Mouse (Mus musculus): Measurements from ENCODE around the gene Vps51.

The Vps51 gene

DNA sequence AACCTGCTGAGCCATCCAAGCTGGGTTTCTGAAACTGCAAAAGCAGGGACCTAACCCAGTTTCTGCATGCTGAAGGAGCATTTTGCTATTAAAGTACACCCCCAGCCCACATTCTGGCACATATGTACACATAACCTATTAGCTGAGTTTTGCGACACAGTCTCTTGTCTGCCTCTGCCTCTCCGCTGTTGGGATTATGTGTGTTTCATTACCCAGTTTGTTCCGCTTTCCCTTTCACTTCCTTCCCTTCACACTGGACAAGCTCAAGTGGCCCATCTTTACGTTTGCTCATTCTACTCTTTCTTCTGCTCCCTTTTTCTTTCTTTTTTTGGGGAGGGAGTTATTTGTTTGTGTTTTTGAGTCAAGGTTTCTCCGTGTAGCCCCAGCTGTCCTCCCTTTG lies 3.1 kb downstream of the Vps51 start:
- no peak for DNase-seq

DNA sequence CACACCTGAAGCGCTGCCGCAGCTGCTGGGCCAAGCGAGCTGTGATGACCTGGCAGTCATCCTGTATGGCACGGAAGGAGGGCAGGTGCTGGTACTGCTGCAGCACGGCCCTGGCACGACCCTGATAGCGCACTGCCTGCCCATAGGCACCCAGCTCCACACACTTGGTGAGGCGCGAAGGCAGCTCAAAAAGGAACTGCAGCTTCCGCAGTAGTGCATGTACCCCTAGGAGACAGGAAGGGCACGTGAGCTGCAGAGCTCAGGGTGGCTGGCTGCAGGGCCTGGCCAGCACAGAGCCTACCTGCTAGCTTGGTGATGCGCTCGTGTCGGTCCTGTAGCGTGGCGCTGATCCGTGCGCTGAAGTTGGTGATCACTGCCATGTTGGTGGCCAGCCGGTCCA lies 5.8 kb downstream of the Vps51 start:
- no peak for DNase-seq

DNA sequence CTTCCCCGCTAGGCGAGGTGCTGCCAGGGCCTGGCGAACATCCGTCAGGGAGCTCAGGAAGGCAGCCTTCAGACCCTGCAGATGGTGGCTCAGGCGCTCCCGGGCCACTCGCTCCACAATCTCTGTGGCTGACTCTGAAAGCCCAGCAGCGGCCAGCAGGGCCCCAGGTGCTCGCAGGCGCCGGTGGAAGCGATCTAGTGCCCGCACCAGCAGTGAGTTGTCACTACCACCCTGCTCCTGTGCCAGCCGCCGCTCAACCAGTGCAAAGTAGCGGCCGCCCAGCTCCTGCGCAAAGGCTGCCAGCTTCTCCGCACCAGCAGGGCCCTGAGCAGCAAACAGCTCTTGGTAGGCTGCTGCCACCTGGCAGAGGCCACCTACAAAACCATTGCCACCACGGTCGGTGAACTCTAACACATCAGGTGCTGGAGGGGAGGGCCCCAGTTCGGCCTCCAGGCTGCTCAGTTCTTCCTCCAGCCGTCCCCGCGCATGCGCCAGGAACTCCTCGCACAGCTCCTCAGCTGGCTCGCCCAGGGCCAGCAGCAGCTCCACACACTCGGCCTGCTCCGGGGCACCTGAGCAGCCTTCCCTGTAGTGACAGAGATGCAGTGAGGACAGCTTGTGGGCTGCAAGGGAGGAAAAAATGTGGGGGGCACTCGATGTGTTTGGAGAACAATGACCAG lies 6.3 kb downstream of the Vps51 start:
- DNase-seq = no peak

DNA sequence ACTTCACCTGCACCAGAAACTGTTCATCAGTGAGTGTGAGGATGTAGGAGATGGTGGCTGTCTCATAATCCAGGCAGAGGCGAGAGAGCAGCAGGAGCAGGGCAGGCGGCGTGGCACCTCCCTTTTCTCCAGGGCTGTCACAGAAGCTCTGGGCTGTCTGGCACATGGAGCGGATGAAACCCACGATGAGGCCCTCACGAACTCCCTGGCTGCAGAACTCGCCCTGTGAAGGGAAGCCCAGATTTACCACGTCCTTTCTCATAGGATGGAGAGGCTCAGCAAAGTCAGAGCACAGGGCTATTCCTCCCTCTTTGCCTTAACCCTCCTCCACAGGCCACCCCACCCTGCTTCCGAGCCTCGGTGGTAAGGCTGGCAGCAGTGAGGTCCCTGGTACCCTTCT lies 7.2 kb downstream of the Vps51 start:
- DNase-seq = no peak

DNA sequence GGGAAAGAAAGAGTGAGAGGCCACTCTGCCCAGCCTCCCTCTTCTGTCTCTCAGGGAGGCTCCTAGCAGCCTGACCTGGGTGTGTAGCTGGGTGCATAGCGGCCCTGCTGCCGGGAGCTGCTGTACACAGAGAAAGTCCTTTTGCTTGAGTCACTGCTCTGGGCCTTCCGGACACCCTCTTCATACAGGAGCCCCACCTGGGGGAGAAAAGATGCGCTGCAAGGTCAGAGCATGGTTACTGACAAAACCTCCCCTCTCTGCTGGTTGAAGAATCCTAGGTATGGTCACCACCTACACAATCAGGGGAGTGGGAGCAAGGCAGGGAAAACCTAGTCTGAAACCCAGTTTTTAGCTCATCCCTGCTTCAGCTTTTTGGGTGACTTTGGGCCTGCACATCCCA lies 8.1 kb downstream of the Vps51 start:
- DNase-seq = no peak

DNA sequence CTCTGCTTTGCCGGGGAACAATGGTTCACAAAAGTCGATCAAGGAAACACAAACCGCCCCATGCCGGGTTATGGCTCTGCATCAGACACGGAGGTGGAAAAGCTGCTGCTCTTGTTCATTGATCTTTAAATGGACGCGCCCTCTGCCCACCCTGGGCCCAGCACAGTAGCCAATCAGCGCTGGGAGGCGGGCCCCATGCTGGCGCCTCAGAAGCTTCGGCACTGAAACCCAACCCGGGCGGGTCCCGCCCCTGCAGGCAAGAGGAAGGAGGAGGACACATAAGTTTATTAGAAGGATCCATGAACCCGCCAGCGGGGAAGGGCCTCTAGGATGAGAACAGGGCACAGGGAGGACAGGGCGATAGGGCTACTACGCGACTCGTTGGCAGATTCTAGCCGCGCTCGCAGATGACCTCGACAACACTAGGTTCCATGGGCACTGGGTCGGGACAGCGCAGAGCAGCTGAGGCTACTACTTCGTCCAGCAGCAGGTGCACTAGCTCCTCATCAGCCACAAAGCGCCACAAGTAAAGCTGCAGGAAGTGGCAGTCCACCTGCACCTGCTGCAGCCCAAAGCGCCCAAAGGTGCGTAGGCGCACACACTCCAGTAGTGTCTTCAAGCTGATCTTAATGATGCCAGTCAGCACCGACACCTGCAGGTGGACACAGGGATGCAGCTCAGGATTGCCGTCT lies 9.2 kb downstream of the Vps51 start, which contains the start of gene Tm7sf2:
Tm7sf2 (minus strand) TSS at position 650 of the 692 bp plus-strand sequence.
- DNase-seq = peak; percentile 91

DNA sequence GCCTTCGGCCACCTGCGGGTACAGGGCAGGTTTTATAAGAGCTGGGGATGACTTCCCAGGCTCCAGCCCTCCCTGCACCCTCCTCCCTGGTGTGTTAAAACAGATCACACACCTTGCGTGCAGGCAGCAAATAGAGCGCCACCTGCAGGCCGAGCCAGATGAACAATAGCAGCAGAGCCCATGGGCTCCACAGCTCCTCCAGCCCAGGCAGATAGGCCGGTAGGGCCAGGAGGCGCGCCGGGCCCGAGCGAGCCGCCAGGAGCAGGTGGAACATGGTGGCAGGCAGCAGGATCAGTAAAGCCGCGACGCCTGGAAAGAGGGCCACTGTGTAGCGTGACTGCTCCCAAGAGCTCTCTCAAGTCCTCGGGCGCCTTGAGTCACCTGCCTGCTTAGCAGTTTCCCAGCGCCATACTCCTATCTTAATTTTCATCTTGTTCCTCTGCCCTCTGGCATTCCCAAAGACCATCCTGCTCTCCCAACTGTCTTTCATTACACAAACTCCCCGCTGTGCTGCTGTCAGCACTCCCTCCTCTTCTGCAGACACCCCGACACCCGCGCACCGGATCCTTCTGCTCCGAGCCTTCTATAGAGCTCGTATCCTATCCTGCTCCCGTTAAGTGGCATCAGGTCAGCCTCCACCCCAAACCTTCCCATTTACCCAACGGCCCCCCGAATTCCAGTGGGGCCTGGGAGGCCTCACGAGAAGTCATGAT lies 9.9 kb downstream of the Vps51 start:
- peak; percentile 85 for DNase-seq

DNA sequence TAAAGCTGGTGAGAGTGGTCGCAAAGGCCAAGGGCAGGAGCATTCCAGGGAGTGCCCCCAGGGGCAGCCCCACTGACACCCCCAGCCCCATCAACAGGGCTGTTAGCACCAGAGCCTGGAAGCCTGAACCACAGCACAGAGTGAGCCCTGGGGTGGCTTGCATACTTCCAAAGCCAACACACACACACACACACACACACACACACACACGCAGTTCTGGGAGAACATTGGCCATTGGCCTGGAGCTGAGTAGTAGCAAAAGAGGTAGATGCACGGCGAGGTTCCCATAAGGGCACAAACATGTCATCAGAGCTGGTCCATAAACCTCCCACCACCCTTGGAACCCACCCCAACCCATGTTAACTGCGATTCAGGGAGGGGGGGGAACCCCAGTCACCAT lies 10.5 kb downstream of the Vps51 start:
- DNase-seq = no peak

DNA sequence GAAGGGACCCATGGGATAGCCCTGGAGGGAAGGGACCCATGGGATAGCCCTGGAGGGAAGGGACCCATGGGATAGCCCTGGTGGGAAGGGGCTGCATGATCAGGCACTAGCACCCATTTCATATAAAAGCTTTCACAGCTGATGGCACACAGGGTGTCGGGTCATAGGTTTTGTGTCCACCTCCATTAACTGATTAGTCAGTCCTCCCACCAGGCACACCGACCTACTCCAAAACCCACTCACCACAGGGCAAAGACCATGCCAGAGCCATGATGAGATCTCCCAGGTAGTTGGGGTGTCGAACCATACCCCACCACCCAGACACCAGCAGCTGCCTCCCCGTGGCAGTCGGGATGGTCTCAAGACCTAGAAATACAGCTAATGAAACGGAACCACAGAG lies 13.9 kb downstream of the Vps51 start:
- DNase-seq = no peak

DNA sequence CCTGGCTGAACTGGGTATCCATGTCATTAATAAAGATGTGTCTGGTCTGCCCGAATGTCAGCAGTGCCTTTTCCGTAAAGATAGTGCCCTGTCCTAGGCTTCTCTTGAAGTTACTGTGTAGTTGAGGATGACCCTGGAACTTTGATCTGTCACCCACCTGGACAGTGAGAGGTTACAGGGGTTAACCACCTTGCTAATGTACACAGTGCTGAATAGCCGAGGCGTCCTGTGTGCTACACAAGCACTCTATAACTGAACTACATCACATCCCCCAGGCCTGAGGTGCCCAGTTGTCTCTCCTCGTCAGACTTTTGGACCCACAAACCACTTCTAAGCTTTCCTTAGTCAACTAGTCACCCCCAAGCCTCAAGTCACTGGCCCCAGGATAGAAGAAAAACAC lies 14.6 kb downstream of the Vps51 start:
- DNase-seq = no peak

DNA sequence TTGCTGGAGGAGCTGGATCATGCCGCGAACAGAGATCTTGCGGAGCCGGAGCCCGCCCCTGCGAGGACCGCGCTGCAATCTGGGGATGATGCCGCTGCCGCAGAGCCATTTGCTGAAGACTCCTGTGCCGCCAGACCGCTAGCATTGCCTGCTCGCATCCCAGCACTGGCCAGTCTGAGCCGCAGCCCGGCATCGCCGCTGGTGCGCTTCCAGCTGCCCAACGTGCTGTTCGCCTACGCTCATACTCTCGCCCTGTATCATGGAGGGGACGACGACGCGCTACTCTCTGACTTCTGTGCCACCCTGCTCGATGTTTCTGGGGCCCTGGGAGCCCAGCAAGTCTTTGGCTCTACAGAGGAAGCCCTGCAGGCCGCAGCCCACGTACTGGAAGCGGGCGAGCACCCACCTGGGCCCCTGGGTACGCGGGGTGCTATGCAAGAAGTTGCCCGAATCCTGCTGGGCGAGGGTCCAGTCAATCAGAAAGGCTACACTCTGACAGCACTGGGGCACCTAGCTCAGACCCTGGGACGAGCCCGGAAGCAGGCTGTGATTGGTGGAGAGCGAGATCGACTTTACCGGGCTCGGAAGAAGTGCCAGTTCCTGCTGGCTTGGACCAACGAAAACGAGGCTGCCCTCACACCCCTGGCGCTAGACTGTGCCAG lies 15.3 kb downstream of the Vps51 start:
- peak; percentile 32 for DNase-seq

DNA sequence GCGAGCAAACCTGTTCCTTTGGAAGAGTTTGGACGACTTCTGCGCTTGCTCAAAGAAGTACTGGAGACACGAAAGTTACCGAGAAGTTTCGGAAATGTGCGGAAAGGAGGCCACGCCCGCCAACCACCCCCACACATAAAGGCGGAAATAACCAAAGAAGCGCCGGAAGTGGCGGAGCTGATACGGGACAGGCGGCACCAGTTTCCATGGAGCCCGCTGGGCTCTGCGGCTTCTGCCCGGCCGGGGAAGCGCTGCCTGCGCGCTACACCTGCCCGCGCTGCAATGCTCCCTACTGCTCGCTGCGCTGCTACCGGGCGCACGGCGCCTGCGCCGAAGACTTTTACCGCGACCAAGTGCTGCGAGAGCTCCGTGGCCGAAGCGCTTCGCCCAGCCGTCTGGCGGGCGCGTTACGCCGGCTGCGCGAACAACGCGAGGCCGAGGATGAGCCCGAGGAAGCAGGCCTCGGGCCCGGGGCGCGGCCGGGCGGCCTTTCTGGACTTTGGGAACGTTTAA lies 16.0 kb downstream of the Vps51 start, which contains the start of gene Znhit2:
Znhit2 (plus strand) TSS at position 172 of the 513 bp plus-strand sequence.
- peak; percentile 96 for DNase-seq

DNA sequence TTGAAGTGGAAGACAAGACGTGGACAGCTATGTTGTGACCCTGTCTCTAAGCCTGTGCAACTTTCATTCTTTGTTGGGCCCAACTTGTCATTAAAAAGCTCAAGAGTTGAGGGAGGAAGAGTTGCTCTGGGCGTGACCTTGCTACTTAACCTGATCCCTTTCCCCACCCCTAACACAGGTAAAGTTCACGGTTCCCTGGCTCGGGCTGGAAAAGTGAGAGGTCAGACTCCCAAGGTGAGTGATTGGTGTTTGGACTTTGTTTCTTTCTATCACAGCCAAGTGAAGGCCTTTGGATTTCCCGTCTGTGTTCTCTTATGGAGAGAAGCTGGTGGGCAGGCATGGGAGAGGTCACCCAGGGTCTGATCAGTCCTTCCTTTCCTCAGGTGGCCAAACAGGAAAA lies 18.1 kb downstream of the Vps51 start:
- no peak for DNase-seq

DNA sequence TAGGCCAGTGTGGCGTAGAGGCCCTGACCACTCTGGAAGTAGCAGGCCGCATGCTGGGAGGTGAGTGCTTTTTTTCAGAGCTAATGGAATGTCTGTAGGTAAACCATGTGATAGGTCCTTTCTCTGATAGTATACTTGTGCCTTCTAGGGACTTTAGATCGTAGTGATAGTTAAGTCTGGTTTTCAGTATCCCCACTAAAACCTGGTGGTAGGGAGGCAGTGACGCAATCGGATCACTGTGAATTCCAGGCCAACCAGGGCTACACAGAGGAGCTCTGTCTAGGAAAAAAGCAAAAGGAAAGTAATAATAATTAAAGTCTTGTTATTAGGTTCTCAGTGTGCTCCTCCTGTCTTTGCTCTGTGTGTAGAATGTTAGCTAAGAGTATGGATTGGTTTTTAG lies 18.5 kb downstream of the Vps51 start:
- no peak for DNase-seq

DNA sequence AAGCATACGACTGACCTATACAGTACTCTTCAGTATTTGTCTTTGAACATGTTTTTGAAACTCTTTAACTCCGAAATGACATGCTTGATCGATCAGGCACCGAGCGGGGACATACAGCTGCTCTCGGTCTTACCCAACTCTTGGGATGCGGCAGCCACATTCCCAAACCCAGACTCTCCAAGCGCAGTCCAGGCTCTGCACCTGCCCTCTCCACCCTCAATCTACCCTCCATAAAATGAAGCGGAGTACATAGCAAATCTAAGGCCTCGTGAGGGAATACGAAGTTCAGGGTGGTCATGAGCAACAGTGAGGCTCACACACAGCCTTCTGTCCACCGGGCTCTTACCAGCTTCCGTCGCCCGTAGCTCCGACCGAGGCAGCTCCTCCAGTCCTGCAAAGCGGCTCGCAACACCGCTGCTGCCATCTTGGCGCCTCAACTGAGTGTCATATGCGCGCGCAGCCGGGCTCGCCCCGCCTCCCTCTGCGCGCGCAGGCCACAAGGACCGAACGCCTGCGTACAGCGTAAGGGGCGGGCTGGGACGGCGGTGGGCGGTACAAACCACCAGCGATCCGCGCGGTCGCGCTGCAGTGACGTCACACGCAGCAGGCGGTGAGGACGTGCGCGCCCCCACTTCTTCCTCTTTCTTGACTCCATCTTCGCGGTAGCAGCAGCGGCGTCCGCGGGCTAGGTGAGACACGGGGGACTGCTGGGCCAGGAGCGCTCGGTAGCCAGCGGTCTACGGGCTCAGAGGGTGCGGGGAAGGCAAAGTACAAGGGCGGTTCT lies 19.5 kb downstream of the Vps51 start, which contains the start of the genes Mrpl49 and Fau:
Mrpl49 (minus strand) TSS at position 473 of the 784 bp plus-strand sequence.
Fau (plus strand) TSS at position 532 of the 784 bp plus-strand sequence.
- peak; percentile 99 for DNase-seq

DNA sequence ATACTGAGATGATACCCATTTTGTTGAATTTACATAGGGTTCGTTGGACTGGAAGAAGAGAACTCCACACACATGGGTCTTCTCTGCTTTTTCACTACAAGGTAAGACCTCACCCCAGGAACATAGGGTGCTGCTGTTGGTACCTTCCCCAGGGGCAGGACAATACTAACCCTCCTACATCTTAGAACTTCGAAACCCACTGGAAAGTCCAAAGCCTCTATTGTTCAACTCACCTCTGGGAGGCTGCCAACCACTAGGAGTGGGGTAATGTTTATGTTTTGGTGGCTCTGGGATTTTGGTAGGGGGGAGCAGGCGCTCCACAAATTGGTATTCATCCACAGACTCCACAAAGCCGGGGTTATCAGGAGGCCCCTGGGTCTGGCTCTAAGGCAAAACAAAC lies 20.3 kb downstream of the Vps51 start:
- DNase-seq = no peak

DNA sequence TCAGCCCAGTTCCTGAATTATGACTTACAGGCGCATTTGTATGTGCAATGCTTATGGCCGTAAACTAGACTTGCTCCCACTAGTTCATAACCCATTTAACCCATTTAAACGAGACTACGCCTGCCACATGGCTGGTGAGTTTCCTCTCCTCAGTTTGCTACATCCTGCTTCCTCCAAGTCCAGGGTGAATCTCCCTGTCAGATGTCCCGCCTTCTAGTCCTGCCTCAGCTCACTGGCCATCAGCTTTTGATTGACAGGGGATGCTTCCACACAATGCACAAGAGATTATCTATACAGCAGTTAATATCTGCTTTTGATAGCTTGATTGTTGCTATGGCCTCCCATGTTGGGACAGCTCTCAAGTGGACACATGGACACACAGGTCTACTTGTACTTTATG lies 22.7 kb downstream of the Vps51 start:
- DNase-seq = no peak

DNA sequence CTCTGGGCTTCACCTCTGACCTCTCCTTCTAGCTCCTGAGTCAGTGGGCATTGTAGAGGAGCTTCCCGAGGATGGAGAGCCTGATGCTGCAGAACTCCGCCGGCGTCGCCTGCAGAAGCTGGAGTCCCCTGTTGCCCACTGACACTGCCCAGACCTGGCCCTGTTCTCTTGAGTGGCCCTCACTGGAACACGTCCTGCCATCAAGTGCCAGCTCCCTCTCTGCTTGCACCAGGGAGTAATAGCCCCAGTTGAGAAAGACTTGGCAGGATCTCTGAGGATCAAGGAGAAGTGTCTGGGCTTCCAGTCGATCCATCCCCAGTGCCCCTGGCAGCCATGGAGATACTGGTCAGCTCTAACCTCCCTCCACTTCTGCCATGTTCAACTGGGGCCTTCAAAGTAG lies 24.5 kb downstream of the Vps51 start:
- no peak for DNase-seq

DNA sequence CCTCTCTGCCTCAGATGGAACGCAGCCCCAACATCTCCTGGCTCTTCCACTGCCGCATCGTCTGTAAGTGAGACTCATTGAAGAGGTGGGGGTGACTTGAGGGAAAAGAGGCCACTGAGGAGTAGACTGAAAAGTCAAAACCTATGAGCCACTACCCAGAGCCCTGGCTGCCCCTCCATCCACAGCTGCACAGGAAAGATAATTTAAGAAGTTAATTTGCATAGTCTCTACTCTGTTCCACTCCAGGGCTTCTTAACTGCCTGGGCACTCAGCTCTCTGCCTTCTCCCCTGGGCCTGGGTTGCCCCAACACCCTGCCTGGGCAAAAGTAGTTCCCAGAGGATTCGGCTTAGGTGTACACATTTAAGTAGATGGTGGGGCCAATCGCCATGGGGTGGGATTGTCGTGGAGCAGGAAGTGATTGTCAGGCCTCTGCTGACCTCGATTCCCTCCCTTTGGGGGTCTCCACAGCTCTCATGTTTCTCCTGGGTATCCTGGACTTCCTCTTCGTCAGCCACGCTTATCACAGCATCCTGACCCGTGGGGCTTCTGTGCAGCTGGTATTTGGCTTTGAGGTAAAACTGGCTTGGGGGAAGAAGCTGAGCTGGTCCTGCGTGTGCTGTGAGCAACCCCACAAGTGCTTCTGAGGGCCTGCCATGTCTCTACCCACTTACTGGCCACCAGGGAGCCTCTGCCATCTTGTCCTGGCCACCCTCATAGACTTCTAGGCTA lies 28.2 kb downstream of the Vps51 start:
- no peak for DNase-seq

DNA sequence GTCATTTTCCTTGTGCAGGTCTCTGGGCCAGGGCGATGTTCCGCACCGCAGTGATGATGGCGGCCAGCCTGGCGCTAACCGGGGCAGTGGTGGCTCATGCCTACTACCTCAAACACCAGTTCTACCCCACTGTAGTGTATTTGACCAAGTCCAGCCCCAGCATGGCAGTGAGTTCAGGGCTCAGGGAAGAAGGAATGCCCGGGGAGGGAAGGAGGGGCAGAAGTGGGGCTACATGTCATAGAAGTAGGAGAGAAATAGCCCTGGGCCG lies 29.2 kb downstream of the Vps51 start:
- DNase-seq = no peak

DNA sequence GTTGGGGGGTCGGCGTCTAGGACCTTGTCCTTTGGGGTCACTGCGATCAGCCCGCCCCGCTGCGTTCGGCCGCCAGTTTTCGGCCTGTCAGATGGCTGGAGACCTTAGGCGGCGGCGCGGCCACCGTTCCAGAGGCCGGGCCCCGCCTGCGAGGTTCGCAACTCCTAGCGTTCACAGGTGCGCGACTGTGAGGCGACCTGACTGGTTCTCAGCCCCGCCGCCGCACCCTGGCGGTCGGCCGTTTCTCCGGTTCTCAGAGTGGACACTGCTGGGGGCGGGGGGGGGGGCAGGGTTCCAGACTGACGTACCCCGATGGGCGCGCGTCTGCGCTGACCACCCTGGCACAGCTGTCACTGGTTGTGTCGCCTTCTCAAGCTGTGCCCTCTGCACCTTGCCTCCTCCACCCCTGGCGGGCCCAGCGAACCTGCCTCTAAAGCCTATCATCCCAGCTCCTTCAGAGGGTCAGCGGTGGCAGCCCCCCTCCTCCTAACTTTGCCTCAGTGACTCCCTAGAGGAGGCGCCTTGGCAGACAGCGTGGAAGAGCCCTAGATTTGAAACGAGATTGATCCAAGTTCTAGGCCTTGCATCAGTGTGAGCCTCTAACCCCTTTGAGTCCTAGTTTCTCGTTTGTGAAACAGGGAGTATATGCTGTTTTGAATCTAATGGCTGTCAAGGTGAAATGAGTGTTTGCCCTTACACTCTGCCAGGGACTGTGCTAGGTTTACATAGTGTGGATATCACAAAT lies 29.7 kb downstream of the Vps51 start:
- DNase-seq = no peak

Data from right cerebral cortex, adult 18-20 months (tissue).